Mouse (Mus musculus) lung, adult 2 months (tissue): Measurements from ENCODE around the gene Patj.

Experiments
- CTCF ChIP-seq: fragments of 200-500 bp; IDR thresholded peaks from 2 replicates; pipeline ENCODE4 v1.5.1; 2011; ENCODE audit warnings: mild to moderate bottlenecking, low read length, control low read depth; ENCODE audit not compliant: insufficient read depth
- POLR2A ChIP-seq: fragments of 200-500 bp; IDR thresholded peaks from 2 replicates; pipeline ENCODE4 v1.6.1; 2011; ENCODE audit warnings: low read depth, mild to moderate bottlenecking, control low read depth, low read length, borderline replicate concordance; ENCODE audit errors: extremely low read depth

GRCm38 (mm10) chr4:98722454-98722853 lies 326.9 kb downstream of the Patj start:
- TF ChIP-seq CTCF = peak; percentile 89
- no peak for TF ChIP-seq POLR2A
